Mouse (Mus musculus) small intestine, adult 2 months (tissue): ENCODE data around the gene Gm11146.

Experiments used
- CTCF ChIP-seq: fragments of 200-500 bp; IDR thresholded peaks from 2 replicates; pipeline ENCODE4 v1.5.1; 2012; ENCODE audit warnings: low read depth, mild to moderate bottlenecking, control low read depth, inconsistent platforms, low read length, moderate library complexity, mixed read lengths; ENCODE audit not compliant: insufficient replicate concordance, insufficient read length; ENCODE audit errors: extremely low read depth
- POLR2A ChIP-seq: fragments of 200-500 bp; IDR thresholded peaks from 2 replicates; pipeline ENCODE4 v1.6.1; 2012; ENCODE audit warnings: low read depth, mild to moderate bottlenecking, control low read depth, inconsistent platforms, low read length, moderate library complexity

- TF ChIP-seq POLR2A (no peak), CTCF (no peak)
Observed at GRCm38 (mm10) chr16:77592986-77593385, 8.9 kb downstream of the Gm11146 start.
